Mouse (Mus musculus) liver, embryonic 13.5 days (tissue): ENCODE results near the gene Eif2s1. TPM values are rescaled to one million over a fixed set of nuclear protein-coding genes. Genes with fewer than 3 reads are reported as not detected.
"Not testable (repeated sequence)": the region's sequence is repeated elsewhere in the genome, so short reads cannot be mapped to it uniquely, and the experiment has no call there.

Experiments
- ATAC-seq: fragments of 200-750 bp; cut with Nextera tagmentation; 2 replicates; pipeline ENCODE4 v1.8.0; 2017; ENCODE audit warnings: low read depth, mild to moderate bottlenecking, moderate number of reproducible peaks, moderate library complexity
- DNase-seq: peaks from one replicate; pipeline ENCODE4 v3.0.0; 2022
- H3K27ac ChIP-seq: fragments of 300-500 bp; sonication (generic); 2 replicates; pipeline ENCODE4 v1.5.1; 2015; ENCODE audit warnings: moderate library complexity, mild to moderate bottlenecking, inconsistent platforms
- H3K27me3 ChIP-seq: fragments of 300-500 bp; sonication (generic); 2 replicates; pipeline ENCODE4 v1.6.1; 2015; ENCODE audit warnings: mild to moderate bottlenecking, inconsistent platforms
- H3K36me3 ChIP-seq: fragments of 300-500 bp; sonication (generic); 2 replicates; pipeline ENCODE4 v1.6.1; 2015; ENCODE audit warnings: mild to moderate bottlenecking, inconsistent platforms
- H3K4me1 ChIP-seq: fragments of 300-500 bp; sonication (generic); replicated peaks from 2 replicates; pipeline ENCODE4 v1.6.1; 2015; ENCODE audit warnings: inconsistent platforms
- H3K4me2 ChIP-seq: fragments of 300-500 bp; sonication (generic); 2 replicates; pipeline ENCODE4 v1.6.1; 2015; ENCODE audit warnings: inconsistent platforms, mild to moderate bottlenecking, moderate library complexity
- H3K4me3 ChIP-seq: fragments of 300-500 bp; sonication (generic); replicated peaks from 2 replicates; pipeline ENCODE4 v1.5.1; 2015; ENCODE audit warnings: mild to moderate bottlenecking, inconsistent platforms
- H3K9ac ChIP-seq: fragments of 300-500 bp; sonication (generic); 2 replicates; pipeline ENCODE4 v1.6.1; 2015; ENCODE audit warnings: mild to moderate bottlenecking, inconsistent platforms
- H3K9me3 ChIP-seq: fragments of 300-500 bp; sonication (generic); replicated peaks from 2 replicates; pipeline ENCODE4 v1.6.1; 2016; ENCODE audit warnings: inconsistent platforms
- WGBS: fragments of 180-500 bp; shearing (Covaris S2); methylation state at CpG from one replicate; pipeline ENCODE4 v1.1.7; 2015; ENCODE audit not compliant: insufficient replicate concordance; 5-methylcytosine and 5-hydroxymethylcytosine counted together
- polyA plus RNA-seq: library from polyadenylated mRNA; unstranded; fragments of >200 nt; fragmentation: Nextera tagmentation; extraction: Ambion mirVana; gene quantifications from 2 replicates; pipeline ENCODE4 v1.2.1, GENCODE M21; 2015

Gene Eif2s1
- polyA plus RNA-seq, 1 experiment from 2014 or later, result 238 TPM

GRCm38 (mm10) chr12:78915561-78915960, 53.9 kb downstream of the Eif2s1 start:
- DNase-seq (peak; percentile 70), ATAC-seq (peak; percentile 59)
- Histone ChIP-seq H3K4me3 (no peak overlapping the region), H3K9ac (peak overlapping the region; percentile 63), H3K4me2 (peak overlapping the region; percentile 51), H3K9me3 (no peaks in the 10 kb centered on the region), H3K27ac (peak overlapping the region; percentile 97), H3K36me3 (peaks cover 9% of the 10 kb centered on the region; the same call in 1 of the 2 replicates), H3K4me1 (peaks cover 75% of the 10 kb centered on the region), H3K27me3 (peaks cover 21% of the 10 kb centered on the region)
- WGBS, result 8% methylated on average over 3 of the region's 3 CpGs

DNA sequence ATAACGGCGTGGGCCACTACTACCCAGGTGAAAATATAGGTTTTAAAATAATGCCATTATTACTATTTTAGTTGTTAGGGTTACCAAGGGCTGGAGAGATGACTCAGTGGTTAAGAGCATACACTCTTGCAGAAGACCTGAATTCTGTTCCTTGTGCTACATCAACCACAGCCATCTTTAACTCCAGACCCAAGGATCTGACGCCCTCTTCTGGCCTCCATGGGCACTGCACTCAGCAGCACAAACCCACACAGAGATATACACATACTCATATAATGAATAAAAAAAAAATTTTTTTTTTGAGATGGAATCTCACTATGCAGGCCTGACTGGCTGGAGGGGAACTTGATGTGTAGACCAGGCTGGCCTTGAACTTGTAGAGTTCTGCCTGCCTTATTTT, 54.7 kb downstream of the Eif2s1 start:
- Histone ChIP-seq H3K4me3 (no peak overlapping the region), H3K4me2 (peak overlapping the region; percentile 51; the same call in 1 of the 2 replicates)
- WGBS, result 66% methylated on average over 3 of the region's 3 CpGs

DNA sequence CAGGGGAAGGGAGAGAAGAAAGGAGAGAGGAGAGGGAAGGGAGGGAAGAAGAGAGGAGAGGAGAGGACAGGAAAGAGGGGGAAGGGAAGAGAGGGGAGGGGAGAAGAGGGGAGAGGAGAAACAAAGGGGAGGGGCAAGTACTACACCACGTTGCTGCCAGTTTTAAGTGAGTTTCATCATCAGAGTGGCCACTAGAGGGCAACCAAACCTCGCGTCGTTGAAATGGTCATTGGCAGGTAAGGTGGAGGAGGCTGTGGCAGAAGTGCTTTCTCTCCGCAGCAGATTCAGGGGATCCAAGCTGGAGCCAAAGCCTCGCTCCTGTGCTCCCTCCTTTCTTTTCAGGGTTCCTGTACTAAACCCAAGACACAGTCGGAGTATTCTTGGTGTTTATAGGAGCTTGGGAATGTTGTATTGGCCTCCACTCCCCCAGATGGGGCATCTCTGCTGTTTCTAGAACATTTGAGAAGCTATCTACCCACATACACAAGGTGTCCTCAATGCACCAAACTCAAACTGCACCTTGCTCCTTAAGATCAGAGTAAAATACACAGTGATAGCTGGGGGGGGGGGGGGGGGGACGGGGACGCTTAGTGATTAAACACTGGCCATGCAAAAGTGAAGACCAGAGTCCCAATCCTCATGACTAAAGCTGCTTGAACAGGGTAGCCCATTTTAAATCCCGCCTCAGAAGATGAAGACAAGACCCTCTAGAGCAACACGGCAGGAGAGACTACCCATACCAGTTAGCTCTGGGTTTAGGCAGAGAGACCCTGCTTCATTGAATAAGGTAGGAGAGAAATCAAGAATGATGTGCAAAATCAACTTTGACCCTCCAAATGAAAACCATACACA, 56.8 kb downstream of the Eif2s1 start:
- 16% methylated on average over 11 of the region's 11 CpGs for WGBS
- Histone ChIP-seq H3K4me2 (peak overlapping the region; percentile 49), H3K9ac (no peak overlapping the region), H3K27me3 (peaks cover 6% of the 10 kb centered on the region), H3K36me3 (peaks cover 9% of the 10 kb centered on the region; the same call in 1 of the 2 replicates), H3K27ac (no peak overlapping the region), H3K4me3 (0 out of 2 replicates have a peak overlapping the region, but pooled peaks have one; percentile 14), H3K4me1 (peaks cover 48% of the 10 kb centered on the region), H3K9me3 (no peaks in the 10 kb centered on the region)
- ATAC-seq (peak; percentile 40), DNase-seq (peak; percentile 78)

More for the DNA sequence above, 54.7 kb downstream of the Eif2s1 start:
- peaks cover 69% of the 10 kb centered on the region for H3K4me1 ChIP-seq
- H3K9ac ChIP-seq, result peak overlapping the region; percentile 63; the same call in 1 of the 2 replicates
- peaks cover 20% of the 10 kb centered on the region for H3K27me3 ChIP-seq
- peaks cover 9% of the 10 kb centered on the region; the same call in 1 of the 2 replicates for H3K36me3 ChIP-seq
- H3K9me3 ChIP-seq, result no peaks in the 10 kb centered on the region
- ATAC-seq (no peak), DNase-seq (no peak)
- peak overlapping the region; percentile 97 for H3K27ac ChIP-seq

- H3K4me2 ChIP-seq, result peak overlapping the region; percentile 49
- DNase-seq (peak; percentile 60), ATAC-seq (peak; percentile 13; the same call in 1 of the 2 replicates)
- H3K4me1 ChIP-seq, result peaks cover 41% of the 10 kb centered on the region
- H3K9ac ChIP-seq, result no peak overlapping the region
- no peak overlapping the region for H3K27ac ChIP-seq
- H3K4me3 ChIP-seq, result no peak overlapping the region
- H3K27me3 ChIP-seq, result peaks cover 1% of the 10 kb centered on the region; the same call in 1 of the 2 replicates
- peaks cover 9% of the 10 kb centered on the region; the same call in 1 of the 2 replicates for H3K36me3 ChIP-seq
- H3K9me3 ChIP-seq, result no peaks in the 10 kb centered on the region
- WGBS, result 27% methylated on average over 16 of the region's 16 CpGs
These were observed 57.6 kb downstream of the Eif2s1 start for GRCm38 (mm10) chr12:78919079-78919712.

- 65% methylated on average over 4 of the region's 4 CpGs for WGBS
- no peak overlapping the region for H3K9ac ChIP-seq
- DNase-seq (no peak), ATAC-seq (no peak)
- H3K27ac ChIP-seq, result no peak overlapping the region
- H3K9me3 ChIP-seq, result no peaks in the 10 kb centered on the region
- H3K36me3 ChIP-seq, result peaks cover 6% of the 10 kb centered on the region; the same call in 1 of the 2 replicates
- no peak overlapping the region for H3K4me2 ChIP-seq
- peaks cover 19% of the 10 kb centered on the region for H3K4me1 ChIP-seq
- H3K27me3 ChIP-seq, result no peaks in the 10 kb centered on the region
- H3K4me3 ChIP-seq, result no peak overlapping the region
These were observed 59.8 kb downstream of the Eif2s1 start for GRCm38 (mm10) chr12:78921421-78921820.

- Histone ChIP-seq H3K4me1 (peaks cover 15% of the 10 kb centered on the region), H3K9ac (no peak overlapping the region), H3K27me3 (peaks cover 5% of the 10 kb centered on the region), H3K4me2 (no peak overlapping the region), H3K4me3 (no peak overlapping the region), H3K27ac (no peak overlapping the region), H3K9me3 (no peaks in the 10 kb centered on the region), H3K36me3 (peaks cover under 1% of the 10 kb centered on the region; the same call in 1 of the 2 replicates)
- 70% methylated on average over 3 of the region's 3 CpGs for WGBS
- ATAC-seq, result no peak
- no peak for DNase-seq
These were observed 60.4 kb downstream of the Eif2s1 start for GRCm38 (mm10) chr12:78922058-78922457.

GRCm38 (mm10) chr12:78922977-78923376, 61.4 kb downstream of the Eif2s1 start:
- H3K27ac ChIP-seq, H3K9me3 ChIP-seq: not testable (repeated sequence)

GRCm38 (mm10) chr12:78923539-78924189, 62.0 kb downstream of the Eif2s1 start:
- Histone ChIP-seq H3K4me2 (no peak overlapping the region), H3K27me3 (peaks cover 18% of the 10 kb centered on the region), H3K36me3 (no peaks in the 10 kb centered on the region), H3K4me3 (no peak overlapping the region), H3K9ac (no peak overlapping the region), H3K9me3 (no peaks in the 10 kb centered on the region), H3K4me1 (peaks cover 9% of the 10 kb centered on the region), H3K27ac (no peak overlapping the region; the same call in 1 of the 2 replicates)
- DNase-seq (no peak), ATAC-seq (no peak)
- WGBS, result 71% methylated on average over 7 of the region's 7 CpGs

More at GRCm38 (mm10) chr12:78922977-78923376, 61.4 kb downstream of the Eif2s1 start:
- not testable (repeated sequence) for H3K4me3 ChIP-seq, H3K9ac ChIP-seq, H3K36me3 ChIP-seq, ATAC-seq, DNase-seq, H3K4me2 ChIP-seq
- Histone ChIP-seq H3K4me1 (peaks cover 15% of the 10 kb centered on the region), H3K27me3 (peaks cover 12% of the 10 kb centered on the region)

DNA sequence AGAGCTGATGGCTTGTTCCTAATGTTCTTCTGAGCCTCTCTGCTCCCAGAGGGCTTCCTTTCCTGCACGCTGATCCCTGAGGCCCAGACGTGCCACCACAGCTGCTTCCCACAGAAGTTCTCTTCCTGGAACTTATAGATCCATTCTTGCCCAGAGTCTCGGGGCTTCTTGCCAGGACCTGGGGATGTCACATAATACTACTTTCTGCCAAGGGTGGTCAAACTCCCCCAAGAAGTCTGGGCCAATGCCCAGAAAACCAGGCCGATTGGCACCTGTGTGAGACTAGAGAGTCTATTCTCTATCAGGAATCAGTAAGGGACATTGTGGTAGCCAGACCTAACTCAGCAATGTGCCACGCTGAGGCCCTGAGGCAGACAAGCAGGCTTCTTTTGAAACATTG, 65.7 kb downstream of the Eif2s1 start:
- Histone ChIP-seq H3K36me3 (no peaks in the 10 kb centered on the region), H3K27ac (no peak overlapping the region), H3K4me1 (no peaks in the 10 kb centered on the region), H3K9me3 (no peaks in the 10 kb centered on the region), H3K9ac (no peak overlapping the region), H3K4me3 (no peak overlapping the region), H3K4me2 (no peak overlapping the region), H3K27me3 (peaks cover 37% of the 10 kb centered on the region)
- 61% methylated on average over 5 of the region's 5 CpGs for WGBS
- DNase-seq (no peak), ATAC-seq (no peak)

DNA sequence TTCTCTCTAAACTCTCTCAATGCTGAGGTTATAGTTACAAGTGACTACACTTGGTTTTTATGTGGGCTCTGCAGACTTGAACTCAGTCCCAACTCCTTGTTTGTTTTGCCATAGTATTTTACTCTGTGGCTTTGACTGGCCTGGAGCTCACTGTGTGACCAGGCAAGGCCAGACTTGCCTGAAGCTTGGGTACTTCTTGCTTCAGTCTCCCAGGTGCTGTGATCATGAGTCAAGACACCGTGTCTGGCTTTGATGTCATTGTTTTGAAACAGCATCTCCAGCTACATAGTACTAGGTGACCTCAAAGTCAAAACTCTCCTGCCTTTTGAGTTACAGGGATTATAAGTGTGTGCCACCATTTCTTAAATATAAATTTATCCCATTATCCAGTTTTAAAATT, 68.3 kb downstream of the Eif2s1 start:
- no peak overlapping the region for H3K4me3 ChIP-seq
- H3K4me1 ChIP-seq, result no peaks in the 10 kb centered on the region
- no peak overlapping the region for H3K27ac ChIP-seq
- H3K9ac ChIP-seq, result no peak overlapping the region
- ATAC-seq, result no peak
- H3K9me3 ChIP-seq, result no peaks in the 10 kb centered on the region
- no peaks in the 10 kb centered on the region for H3K36me3 ChIP-seq
- DNase-seq, result no peak
- 75% methylated on average over 1 of the region's 1 CpGs for WGBS
- no peak overlapping the region for H3K4me2 ChIP-seq
- peaks cover 52% of the 10 kb centered on the region for H3K27me3 ChIP-seq

- no peak overlapping the region for H3K4me3 ChIP-seq
- no peaks in the 10 kb centered on the region for H3K4me1 ChIP-seq
- DNase-seq, result no peak
- no peaks in the 10 kb centered on the region for H3K36me3 ChIP-seq
- H3K4me2 ChIP-seq, result no peak overlapping the region
- no peaks in the 10 kb centered on the region for H3K9me3 ChIP-seq
- ATAC-seq, result no peak
- WGBS, result 66% methylated on average over 4 of the region's 4 CpGs
- H3K9ac ChIP-seq, result no peak overlapping the region
- no peak overlapping the region for H3K27ac ChIP-seq
- H3K27me3 ChIP-seq, result peaks cover 36% of the 10 kb centered on the region
These were observed 74.9 kb downstream of the Eif2s1 start for GRCm38 (mm10) chr12:78936494-78936893.
